Mouse (Mus musculus): ENCODE measurements around the gene Akap12.

Gene Akap12

DNA sequence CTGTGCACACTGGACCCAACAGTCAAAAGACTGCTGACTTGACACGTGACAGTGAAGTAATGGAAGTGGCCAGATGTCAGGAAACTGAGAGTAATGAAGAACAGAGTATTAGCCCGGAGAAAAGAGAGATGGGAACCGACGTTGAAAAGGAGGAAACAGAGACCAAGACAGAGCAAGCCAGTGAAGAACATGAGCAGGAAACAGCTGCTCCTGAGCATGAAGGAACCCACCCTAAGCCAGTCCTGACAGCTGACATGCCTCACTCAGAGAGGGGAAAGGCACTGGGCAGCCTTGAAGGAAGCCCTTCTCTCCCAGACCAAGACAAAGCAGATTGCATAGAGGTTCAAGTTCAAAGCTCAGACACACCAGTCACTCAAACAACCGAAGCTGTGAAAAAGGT, 90.5 kb downstream of the Akap12 start:
- no peak for DNase-seq (ENCODE audit: low spot score)

DNA sequence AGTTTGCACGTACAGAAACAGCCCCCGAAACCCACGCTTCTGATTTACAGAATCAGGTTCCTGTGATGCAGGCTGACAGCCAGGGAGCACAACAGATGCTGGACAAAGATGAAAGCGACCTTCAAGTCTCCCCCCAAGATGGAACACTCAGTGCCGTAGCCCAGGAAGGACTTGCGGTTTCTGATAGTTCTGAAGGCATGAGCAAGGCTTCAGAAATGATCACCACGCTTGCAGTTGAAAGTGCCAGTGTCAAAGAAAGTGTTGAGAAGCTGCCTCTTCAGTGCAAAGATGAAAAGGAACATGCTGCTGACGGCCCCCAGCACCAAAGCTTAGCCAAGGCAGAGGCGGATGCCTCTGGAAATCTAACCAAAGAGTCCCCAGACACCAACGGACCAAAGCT, 91.3 kb downstream of the Akap12 start:
- DNase-seq (ENCODE audit: low spot score), result no peak

- DNase-seq (ENCODE audit: low spot score), result no peak
Measured at GRCm38 (mm10) chr10:4364618-4365017, 98.4 kb downstream of the Akap12 start.

GRCm38 (mm10) chr10:4370105-4370504, 103.9 kb downstream of the Akap12 start:
- DNase-seq (ENCODE audit: low spot score), result no peak

GRCm38 (mm10) chr10:4372011-4372410, 105.8 kb downstream of the Akap12 start:
- DNase-seq (ENCODE audit: low spot score), result no peak

DNA sequence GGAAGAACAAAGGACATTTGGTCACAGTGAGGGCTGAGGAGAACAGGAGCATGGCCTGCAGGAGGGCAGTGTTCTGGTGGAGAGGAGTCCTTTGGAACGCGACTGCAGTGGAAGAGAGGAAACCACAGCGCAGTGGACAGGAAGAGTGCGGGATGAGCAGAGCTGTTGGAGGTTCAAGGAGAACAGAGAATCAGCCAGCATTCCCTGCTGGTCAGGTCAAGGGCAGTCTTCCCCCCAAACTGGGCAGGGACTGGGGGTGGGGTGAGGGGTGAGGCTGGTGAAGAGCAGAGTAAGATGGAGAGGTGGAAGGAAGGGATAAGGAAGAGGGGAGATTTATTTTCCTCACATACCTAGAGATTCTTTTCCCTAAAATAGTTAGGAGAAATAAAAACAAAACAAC, 107.4 kb downstream of the Akap12 start:
- DNase-seq (ENCODE audit: low spot score), result no peak

GRCm38 (mm10) chr10:4374239-4374638, 108.1 kb downstream of the Akap12 start:
- no peak for DNase-seq (ENCODE audit: low spot score)

GRCm38 (mm10) chr10:4374734-4375133, 108.6 kb downstream of the Akap12 start:
- no peak for DNase-seq (ENCODE audit: low spot score)

DNA sequence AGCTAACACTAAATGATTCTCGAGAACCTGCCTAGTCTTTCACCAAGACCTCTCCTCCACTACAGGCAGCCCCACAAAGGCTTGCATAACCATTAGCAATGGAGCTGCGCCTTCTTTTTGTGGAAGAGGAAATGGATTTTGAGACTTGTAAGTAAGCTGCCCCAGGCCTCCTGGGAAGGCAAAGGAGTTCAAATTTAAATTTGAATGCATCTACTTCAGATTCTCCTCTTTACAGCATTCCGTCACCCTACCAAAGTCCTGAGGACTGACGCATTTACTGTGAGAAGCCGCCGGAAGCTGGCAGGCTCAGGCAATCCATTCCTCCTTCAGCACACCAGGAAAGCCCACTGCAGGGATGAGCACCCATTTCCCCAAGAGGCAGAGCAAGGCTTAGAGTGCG, 109.1 kb downstream of the Akap12 start:
- DNase-seq (ENCODE audit: low spot score), result no peak

GRCm38 (mm10) chr10:4376461-4376860, 110.3 kb downstream of the Akap12 start:
- DNase-seq (ENCODE audit: low spot score), result no peak

DNA sequence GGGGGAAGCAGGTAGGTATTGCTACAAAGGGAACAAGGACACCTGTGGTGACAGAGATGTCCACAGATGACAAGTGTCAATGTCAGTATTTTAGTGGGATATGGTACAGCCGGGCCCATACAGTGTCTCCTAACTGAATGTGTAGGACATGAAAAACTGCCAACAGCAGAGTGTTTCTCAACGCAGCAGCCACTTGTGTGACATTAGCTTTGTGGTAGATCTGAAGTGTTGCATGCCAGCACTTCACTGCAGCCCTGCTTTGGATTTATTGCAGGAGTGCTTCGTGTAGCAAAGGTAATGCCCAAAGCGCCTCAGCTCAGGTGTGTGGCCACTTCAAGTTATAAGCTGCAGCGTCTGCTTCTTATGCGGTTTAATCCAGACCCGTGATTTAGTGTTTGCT, 110.8 kb downstream of the Akap12 start:
- DNase-seq (ENCODE audit: low spot score), result no peak

GRCm38 (mm10) chr10:4380748-4381147, 114.6 kb downstream of the Akap12 start:
- DNase-seq (ENCODE audit: low spot score), result no peak

DNA sequence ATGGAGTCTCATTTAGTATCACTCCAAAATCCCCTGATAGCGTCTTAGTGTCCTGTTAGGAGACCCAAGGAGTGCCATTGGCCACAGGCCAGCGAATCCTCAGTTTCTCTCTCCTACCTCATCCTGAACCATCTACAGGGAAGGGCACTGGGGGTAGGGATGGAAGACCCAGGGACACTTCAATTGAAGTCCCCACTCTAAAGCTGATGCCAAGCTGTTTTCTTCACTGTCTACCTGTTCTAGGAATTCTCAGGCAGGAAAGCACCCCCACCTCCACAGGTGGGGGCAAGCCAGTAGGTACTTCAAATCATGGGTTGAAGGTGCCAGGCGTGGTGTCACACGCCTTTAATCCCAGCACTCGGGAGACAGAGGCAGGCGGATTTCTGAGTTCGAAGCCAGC, 118.1 kb downstream of the Akap12 start:
- no peak for DNase-seq (ENCODE audit: low spot score)

GRCm38 (mm10) chr10:4386609-4387591, 120.7 kb downstream of the Akap12 start:
- DNase-seq (ENCODE audit: low spot score), result peak; percentile 94

GRCm38 (mm10) chr10:4387701-4388383, 121.7 kb downstream of the Akap12 start, which contains the start of gene Zbtb2:
Gene Zbtb2, minus strand, starts transcription at chr10:4388108.
- peak; percentile 54 for DNase-seq (ENCODE audit: low spot score)

- DNase-seq (ENCODE audit: low spot score), result peak; percentile 34
Measured at GRCm38 (mm10) chr10:4388384-4388745, 122.2 kb downstream of the Akap12 start.

GRCm38 (mm10) chr10:4389036-4389435, 122.9 kb downstream of the Akap12 start:
- no peak for DNase-seq (ENCODE audit: low spot score)

DNA sequence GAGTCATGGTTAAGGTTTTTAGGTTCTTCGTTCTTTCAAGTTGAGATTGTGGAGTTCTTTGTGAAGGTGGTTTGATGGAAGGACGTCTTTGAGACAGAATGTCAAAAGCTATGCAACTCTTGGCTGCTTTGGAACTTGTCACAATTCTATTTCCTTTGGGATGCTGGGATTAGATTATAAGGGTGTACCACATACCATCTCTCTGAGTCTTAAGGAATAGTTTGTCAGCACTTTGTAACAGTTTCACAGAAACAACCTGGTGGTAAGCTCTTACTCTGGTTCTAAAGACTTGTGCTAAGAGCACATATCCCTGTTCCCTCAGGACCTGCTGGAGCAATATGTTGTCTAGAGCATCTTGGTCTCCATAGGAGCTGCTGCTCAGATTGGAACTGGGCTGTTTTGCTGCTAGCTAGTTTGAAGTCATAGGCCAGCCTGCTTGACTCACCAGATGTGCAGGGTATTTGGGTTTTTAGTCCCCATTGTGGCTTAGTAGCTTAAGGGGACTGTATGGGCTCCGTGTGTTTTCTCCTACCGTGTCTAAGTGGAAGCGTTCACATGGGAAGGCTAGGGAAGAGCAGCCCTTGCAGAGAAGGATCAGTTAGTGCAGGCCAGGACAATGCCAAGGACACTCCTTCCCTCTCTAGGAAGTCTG, 123.4 kb downstream of the Akap12 start:
- no peak for DNase-seq (ENCODE audit: low spot score)

DNA sequence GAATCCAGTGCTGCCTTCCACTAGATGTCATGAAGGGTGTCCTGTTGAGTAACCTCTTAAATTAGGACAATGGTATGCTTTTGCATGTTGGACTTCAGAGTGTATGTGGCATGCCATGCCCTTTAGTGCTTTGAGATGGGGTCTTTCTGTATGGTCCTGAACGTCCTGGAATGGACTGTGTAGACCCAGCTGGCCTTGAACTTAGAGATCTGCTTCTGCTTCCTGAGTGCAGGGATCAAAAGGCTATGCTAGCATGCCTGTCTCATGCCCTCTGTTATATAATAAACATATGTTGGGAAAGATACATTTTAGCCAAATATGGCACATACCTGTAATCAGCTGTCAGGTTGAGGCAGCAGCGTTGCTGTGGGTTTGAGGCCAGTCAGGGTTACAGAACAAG, 124.4 kb downstream of the Akap12 start:
- DNase-seq (ENCODE audit: low spot score), result no peak

GRCm38 (mm10) chr10:4391076-4391475, 124.9 kb downstream of the Akap12 start:
- no peak for DNase-seq (ENCODE audit: low spot score)

- DNase-seq (ENCODE audit: low spot score), result no peak
Measured at GRCm38 (mm10) chr10:4391851-4392250, 125.7 kb downstream of the Akap12 start.

- DNase-seq (ENCODE audit: low spot score), result no peak
Measured at GRCm38 (mm10) chr10:4395321-4395720, 129.1 kb downstream of the Akap12 start.

GRCm38 (mm10) chr10:4398058-4398457, 131.9 kb downstream of the Akap12 start:
- DNase-seq (ENCODE audit: low spot score), result no peak
